Mouse (Mus musculus): ENCODE measurements around the gene Rsrp1.

The Rsrp1 gene

GRCm38 (mm10) chr4:134963021-134963776, 39.8 kb downstream of the Rsrp1 start:
- peak; percentile 85 for DNase-seq (ENCODE audit: low read depth, low spot score)

- DNase-seq (ENCODE audit: low read depth, low spot score) = no peak
These were observed 44.7 kb downstream of the Rsrp1 start for GRCm38 (mm10) chr4:134967887-134968604.

GRCm38 (mm10) chr4:134968605-134968976, 45.2 kb downstream of the Rsrp1 start:
- no peak for DNase-seq (ENCODE audit: low read depth, low spot score)

- no peak for DNase-seq (ENCODE audit: low read depth, low spot score)
These were observed 52.0 kb downstream of the Rsrp1 start for GRCm38 (mm10) chr4:134975261-134975928.

- no peak for DNase-seq (ENCODE audit: low read depth, low spot score)
These were observed 52.5 kb downstream of the Rsrp1 start for GRCm38 (mm10) chr4:134975929-134976308.

Data from WW6 (cell line).